Mouse (Mus musculus): ENCODE results near the gene Zswim4.

The Zswim4 gene

GRCm38 (mm10) chr8:84183261-84184084, 53.4 kb downstream of the Zswim4 start:
- in situ Hi-C loops (cut with MboI, MseI), result loop anchor here (10.0 kb wide), 1 partner anchor 989 kb away; no protein-coding TSS in a partner anchor

DNA sequence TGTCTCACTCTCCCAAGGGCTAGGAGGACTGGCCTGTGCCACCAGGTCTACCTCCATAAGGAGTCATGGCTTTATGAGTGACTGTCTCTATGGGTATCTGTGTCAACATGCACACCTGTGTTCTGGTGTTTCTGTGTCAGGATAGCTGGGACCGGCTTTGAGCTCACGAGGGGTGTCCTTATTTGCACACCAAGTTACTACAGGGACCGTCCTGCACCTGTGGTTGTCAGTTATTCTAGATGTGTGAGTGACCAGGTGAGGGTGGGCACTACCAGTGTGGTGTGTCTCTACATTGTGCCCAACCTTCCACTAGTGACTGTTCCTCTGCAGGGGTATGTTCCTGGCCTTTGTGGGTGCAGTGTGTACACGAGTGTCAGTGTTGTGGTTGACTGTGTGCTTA, 54.0 kb downstream of the Zswim4 start:
- in situ Hi-C loops (cut with MboI, MseI), result loop anchor here (10.0 kb wide), 1 partner anchor 988 kb away; no protein-coding TSS in a partner anchor

- in situ Hi-C loops (cut with MboI, MseI), result loop anchor here (10.0 kb wide), 1 partner anchor 986 kb away; no protein-coding TSS in a partner anchor
Observed at GRCm38 (mm10) chr8:84180530-84181190, 56.2 kb downstream of the Zswim4 start.

DNA sequence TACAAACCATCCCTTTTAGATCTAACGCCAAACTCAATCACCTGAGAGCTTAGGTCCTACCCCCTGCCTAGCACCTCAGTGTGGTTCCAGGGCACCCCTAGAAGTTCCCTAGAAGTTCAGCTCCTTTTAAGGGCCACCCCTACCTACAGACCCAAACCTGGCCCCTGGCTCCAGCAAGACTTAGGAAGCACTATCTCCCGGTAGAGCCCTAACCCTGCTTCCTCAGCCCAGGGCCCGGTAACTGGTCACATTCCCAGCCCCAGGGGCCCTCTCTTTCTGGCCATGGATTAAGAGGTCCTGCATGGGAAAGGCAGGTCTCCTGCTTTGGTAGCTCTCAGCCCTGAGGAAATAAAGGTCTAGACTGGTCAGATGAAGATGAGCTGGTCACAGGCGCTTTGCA, 56.9 kb downstream of the Zswim4 start:
- in situ Hi-C loops (cut with MboI, MseI), result loop anchor here (10.0 kb wide), 1 partner anchor 985 kb away; no protein-coding TSS in a partner anchor

DNA sequence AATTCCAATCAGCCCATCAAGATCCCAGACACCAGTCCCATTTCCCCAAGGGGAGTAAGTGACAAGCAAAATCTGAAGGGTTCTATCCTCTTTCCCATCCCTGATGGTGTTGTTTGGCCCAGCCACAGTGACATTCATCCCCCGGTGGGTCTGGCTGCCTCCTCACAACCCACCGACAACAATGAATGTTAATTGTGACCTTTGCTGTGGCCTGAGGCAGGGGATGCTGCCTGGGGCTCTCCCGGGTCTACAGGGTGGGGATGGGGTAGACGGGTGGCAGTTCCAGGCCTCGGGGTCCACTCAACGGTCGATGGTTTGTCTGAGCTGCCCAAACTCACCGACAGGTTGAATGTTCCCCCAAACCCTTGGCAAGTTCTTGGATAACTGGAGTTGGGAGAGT, 58.3 kb downstream of the Zswim4 start:
- in situ Hi-C loops (cut with MboI, MseI), result no loop called here

DNA sequence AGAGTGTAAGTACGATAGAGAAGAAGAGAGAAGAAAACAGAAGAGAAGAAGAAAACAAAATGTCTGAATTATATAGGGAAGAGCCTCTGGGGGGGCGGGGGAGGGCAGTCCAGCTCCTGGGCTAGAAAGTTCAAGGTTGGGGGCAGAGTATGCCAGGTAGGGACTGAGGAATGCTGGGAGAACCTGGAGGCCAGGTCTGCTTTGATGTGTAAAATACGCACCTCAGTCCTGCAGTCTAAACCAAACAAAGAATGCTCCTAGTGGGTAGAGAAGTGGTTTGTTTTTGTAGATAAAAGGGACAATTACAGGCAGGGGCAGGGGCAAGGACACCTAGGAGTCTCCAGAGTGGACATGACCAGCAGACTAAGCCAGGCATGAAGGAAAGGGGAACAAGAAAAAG, 59.5 kb downstream of the Zswim4 start:
- in situ Hi-C loops (cut with MboI, MseI), result no loop called here

- in situ Hi-C loops (cut with MboI, MseI), result no loop called here
Observed at GRCm38 (mm10) chr8:84176560-84176959, 60.3 kb downstream of the Zswim4 start.

DNA sequence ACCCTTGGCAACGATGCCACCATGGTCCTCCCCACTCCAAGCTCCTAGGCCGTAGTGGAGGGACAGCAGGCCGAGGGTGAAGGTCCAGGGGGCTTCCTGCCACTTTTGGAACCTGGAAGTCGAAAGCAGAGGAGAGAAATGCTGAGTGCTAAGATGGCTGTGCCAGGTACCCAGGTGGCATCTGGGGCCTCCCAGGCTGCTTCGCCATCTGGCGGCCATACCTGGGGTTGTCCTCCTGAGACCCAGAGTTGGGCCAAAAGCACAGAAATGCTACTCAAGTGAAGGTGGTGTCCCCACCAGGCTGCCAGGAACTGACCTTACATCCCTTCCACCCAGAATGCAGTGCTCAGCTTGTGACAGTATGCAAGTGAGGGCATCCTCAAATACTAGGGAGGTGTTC, 63.0 kb downstream of the Zswim4 start:
- in situ Hi-C loops (cut with MboI, MseI), result no loop called here

GRCm38 (mm10) chr8:84170096-84170495, 66.8 kb downstream of the Zswim4 start:
- in situ Hi-C loops (cut with MboI, MseI), result no loop called here

- in situ Hi-C loops (cut with MboI, MseI), result loop anchor here (5.0 to 10.0 kb wide), 2 partner anchors 55 to 197 kb away; no protein-coding TSS in a partner anchor
Observed at GRCm38 (mm10) chr8:84167696-84168095, 69.2 kb downstream of the Zswim4 start.

All from regulatory T cell (primary cell).